Mouse (Mus musculus) kidney, adult 18-20 months (tissue): ENCODE results near the gene Ppp1r9b.

Experiments used
- DNase-seq: peaks from one replicate; pipeline ENCODE4 v3.0.0; 2021

Ppp1r9b gene

GRCm38 (mm10) chr11:95053062-95053461, 62.2 kb downstream of the Ppp1r9b start:
- DNase-seq, result no peak
